Mouse (Mus musculus) hindbrain, embryonic 11.5 days (tissue): ENCODE results near the gene Cntrob. TPM values are rescaled to one million over a fixed set of nuclear protein-coding genes. Genes with fewer than 3 reads are reported as not detected.

Source experiments
- ATAC-seq: fragments of 200-750 bp; cut with Nextera tagmentation; 2 replicates; pipeline ENCODE4 v1.8.0; 2017; ENCODE audit warnings: mild to moderate bottlenecking, moderate TSS enrichment, moderate library complexity; ENCODE audit not compliant: low FRiP score
- DNase-seq: peaks from one replicate; pipeline ENCODE4 v3.0.0-alpha.2; 2015; ENCODE audit warnings: low spot score
- H3K27ac ChIP-seq: fragments of 300-500 bp; sonication (generic); 2 replicates; pipeline ENCODE4 v1.5.1; 2014; ENCODE audit warnings: mild to moderate bottlenecking, low read depth, low read length
- H3K27me3 ChIP-seq: fragments of 300-500 bp; sonication (generic); 2 replicates; pipeline ENCODE4 v1.6.1; 2014; ENCODE audit warnings: mild to moderate bottlenecking, low read length, moderate library complexity, mixed read lengths; ENCODE audit not compliant: control insufficient read depth, insufficient read depth
- H3K36me3 ChIP-seq: fragments of 300-500 bp; sonication (generic); 2 replicates; pipeline ENCODE4 v1.6.1; 2014; ENCODE audit warnings: mild to moderate bottlenecking, low read length, moderate library complexity, mixed read lengths; ENCODE audit not compliant: control insufficient read depth, insufficient read depth
- H3K4me1 ChIP-seq: fragments of 300-500 bp; sonication (generic); replicated peaks from 2 replicates; pipeline ENCODE4 v1.6.1; 2014; ENCODE audit warnings: low read length, mixed read lengths; ENCODE audit not compliant: control insufficient read depth, insufficient read depth
- H3K4me2 ChIP-seq: fragments of 300-500 bp; sonication (generic); replicated peaks from 2 replicates; pipeline ENCODE4 v1.6.1; 2014; ENCODE audit warnings: mild to moderate bottlenecking, low read depth, low read length
- H3K4me3 ChIP-seq: fragments of 300-500 bp; sonication (generic); 2 replicates; pipeline ENCODE4 v1.5.1; 2014; ENCODE audit warnings: low read depth, low read length
- H3K9ac ChIP-seq: fragments of 300-500 bp; sonication (generic); 2 replicates; pipeline ENCODE4 v1.6.1; 2014; ENCODE audit warnings: low read depth, low read length
- H3K9me3 ChIP-seq: fragments of 300-500 bp; sonication (generic); 2 replicates; pipeline ENCODE4 v1.6.1; 2016; ENCODE audit warnings: low read length; ENCODE audit not compliant: control insufficient read depth
- WGBS: fragments of 180-500 bp; shearing (Covaris S2); extraction: QIAGEN DNeasy Blood & Tissue Kit; methylation state at CpG from one replicate; pipeline ENCODE4 v1.1.7; 2014; 5-methylcytosine and 5-hydroxymethylcytosine counted together
- polyA plus RNA-seq: library from polyadenylated mRNA; unstranded; fragments of >200 nt; fragmentation: Nextera tagmentation; extraction: Ambion mirVana; gene quantifications from 2 replicates; pipeline ENCODE4 v1.2.1, GENCODE M21; 2014

Gene Cntrob
- polyA plus RNA-seq, 1 experiment from 2014 or later = 17.9 TPM

DNA sequence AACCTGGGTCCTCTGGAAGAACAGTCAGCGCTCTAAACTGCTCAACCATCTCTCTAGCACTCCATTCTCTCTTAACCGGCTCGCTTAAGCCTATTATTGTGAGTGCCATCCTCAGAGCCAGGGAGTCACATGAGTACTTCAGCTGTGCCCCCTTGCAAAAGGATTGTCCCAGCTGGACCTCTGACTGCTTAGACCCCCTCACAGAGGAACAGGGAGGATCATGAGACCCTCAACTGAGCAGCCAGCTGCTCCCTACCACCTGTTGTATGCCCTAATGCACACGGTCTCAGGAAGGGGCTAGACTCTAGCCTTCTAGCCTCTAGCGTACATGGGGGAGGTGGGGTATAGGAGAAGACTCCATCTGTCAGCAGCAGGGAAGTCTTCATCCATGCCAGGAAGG lies 68.8 kb downstream of the Cntrob start:
- Histone ChIP-seq H3K9me3 (no peaks in the 10 kb centered on the region), H3K36me3 (no peaks in the 10 kb centered on the region), H3K9ac (no peak overlapping the region), H3K4me3 (no peak overlapping the region), H3K27ac (no peak overlapping the region), H3K4me1 (no peaks in the 10 kb centered on the region), H3K27me3 (no peaks in the 10 kb centered on the region), H3K4me2 (no peak overlapping the region)
- ATAC-seq (no peak), DNase-seq (no peak)
- 84% methylated on average over 5 of the region's 5 CpGs for WGBS

DNA sequence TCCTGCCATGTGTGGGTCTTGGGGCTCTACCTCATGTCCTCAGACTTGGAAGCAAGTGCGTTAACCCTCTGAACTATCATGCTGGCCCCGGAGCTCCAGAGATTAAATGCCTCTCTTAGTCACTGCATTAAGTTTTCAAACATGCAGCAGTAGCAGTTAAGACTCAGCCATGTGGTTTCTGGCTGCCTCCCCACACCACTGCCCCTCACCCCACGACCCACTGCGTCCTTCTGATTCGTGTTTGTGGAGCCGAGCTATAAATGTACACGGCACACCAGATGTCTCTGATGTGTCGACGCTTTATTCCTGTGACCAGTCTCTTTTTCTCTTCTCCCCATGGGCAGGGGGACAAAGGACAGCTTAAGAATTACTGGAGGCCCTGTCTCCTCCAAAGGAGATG lies 70.4 kb downstream of the Cntrob start:
- H3K27ac ChIP-seq = no peak overlapping the region
- no peak overlapping the region for H3K9ac ChIP-seq
- no peaks in the 10 kb centered on the region for H3K9me3 ChIP-seq
- no peak overlapping the region for H3K4me3 ChIP-seq
- no peaks in the 10 kb centered on the region for H3K36me3 ChIP-seq
- ATAC-seq = no peak
- WGBS = 53% methylated on average over 9 of the region's 9 CpGs
- no peak overlapping the region for H3K4me2 ChIP-seq
- no peak for DNase-seq
- H3K4me1 ChIP-seq = no peaks in the 10 kb centered on the region
- H3K27me3 ChIP-seq = no peaks in the 10 kb centered on the region; the same call in 1 of the 2 replicates

DNA sequence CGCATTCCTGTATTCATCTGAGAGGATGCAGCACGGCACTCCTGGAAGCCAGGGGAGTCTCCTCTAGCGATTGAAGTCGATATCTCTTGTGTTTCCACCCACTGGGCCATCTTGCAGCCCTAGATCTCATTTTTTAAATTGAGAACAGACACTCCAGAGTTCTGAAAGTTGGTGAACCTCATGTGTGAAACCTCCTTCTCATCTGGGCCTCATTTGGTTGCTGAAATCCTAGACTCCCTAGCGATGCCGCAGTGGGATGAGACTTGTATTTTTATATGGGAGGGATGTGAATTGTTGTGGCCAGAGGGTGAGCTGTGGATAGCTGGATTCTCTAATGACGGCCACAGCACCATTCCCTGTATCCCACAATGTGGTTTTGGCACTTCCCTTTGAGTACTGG lies 71.6 kb downstream of the Cntrob start:
- 82% methylated on average over 7 of the region's 7 CpGs for WGBS

DNA sequence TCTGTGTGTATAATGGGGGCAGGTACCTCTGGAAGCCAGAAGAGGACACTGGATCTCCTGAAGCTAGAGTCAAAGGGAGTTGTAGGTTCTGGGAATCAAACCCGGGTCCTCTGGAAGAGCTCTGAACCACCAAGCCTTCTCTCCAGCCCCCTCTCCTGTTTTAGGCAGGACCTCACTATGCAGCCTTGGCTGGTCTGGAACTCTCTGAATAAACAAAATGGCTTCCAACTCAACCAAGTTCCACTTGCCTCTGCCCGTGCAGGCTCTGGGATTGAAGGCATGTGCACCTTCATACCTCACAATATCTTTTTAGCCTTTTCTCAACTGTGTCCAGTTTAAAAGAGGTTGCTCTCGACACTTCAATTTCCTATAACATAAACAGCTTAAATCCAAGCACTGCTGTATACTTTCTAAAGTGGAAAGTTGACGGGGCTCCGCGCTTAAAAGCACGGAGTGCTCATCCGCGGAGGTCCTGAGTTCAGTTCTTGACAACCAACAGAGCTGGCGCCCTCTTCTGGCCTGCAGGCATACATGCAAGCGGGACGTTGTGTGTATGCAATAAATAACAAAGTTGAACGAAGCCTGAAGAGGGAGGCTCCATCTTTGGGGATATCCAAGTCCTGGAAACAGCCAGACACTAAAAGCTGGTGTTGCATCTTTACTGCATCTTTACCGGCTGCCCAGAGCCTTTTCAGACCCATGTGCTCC lies 72.3 kb downstream of the Cntrob start:
- no peaks in the 10 kb centered on the region; the same call in 1 of the 2 replicates for H3K27me3 ChIP-seq
- no peaks in the 10 kb centered on the region for H3K9me3 ChIP-seq
- H3K4me2 ChIP-seq = no peak overlapping the region

More for the DNA sequence above, 71.6 kb downstream of the Cntrob start:
- no peak overlapping the region for H3K4me3 ChIP-seq
- H3K27me3 ChIP-seq = no peaks in the 10 kb centered on the region; the same call in 1 of the 2 replicates
- no peaks in the 10 kb centered on the region for H3K36me3 ChIP-seq
- no peak overlapping the region for H3K27ac ChIP-seq
- no peaks in the 10 kb centered on the region for H3K4me1 ChIP-seq
- ATAC-seq (no peak), DNase-seq (no peak)
- H3K4me2 ChIP-seq = no peak overlapping the region
- H3K9me3 ChIP-seq = no peaks in the 10 kb centered on the region
- H3K9ac ChIP-seq = no peak overlapping the region

DNA sequence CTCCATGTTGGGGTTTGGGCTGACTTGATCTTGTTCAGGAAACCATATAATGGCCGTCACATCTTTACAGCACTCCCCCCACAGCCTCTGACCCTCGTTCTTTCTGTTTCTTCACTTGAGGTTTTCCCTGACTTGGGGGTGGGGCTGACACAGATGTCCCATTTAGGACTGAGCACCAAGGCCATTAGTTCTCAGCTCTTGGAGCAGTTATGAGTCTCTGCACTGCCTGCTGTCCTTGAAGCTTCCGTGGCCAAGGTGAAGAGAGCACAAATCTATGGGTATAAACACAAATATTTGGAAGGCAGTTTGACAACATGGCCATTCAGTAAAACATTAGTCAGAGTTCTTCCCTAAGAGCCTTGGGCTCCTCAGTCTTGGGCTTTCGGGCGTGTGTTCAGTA lies 73.5 kb downstream of the Cntrob start:
- WGBS = 81% methylated on average over 5 of the region's 5 CpGs
- H3K9ac ChIP-seq = no peak overlapping the region
- no peak for ATAC-seq

More for the DNA sequence above, 72.3 kb downstream of the Cntrob start:
- ATAC-seq = no peak
- no peaks in the 10 kb centered on the region for H3K36me3 ChIP-seq
- WGBS = 58% methylated on average over 14 of the region's 14 CpGs
- H3K4me3 ChIP-seq = no peak overlapping the region
- no peak overlapping the region for H3K27ac ChIP-seq
- no peaks in the 10 kb centered on the region for H3K4me1 ChIP-seq
- no peak overlapping the region for H3K9ac ChIP-seq
- no peak for DNase-seq

More for the DNA sequence above, 73.5 kb downstream of the Cntrob start:
- H3K4me2 ChIP-seq = no peak overlapping the region
- H3K27me3 ChIP-seq = no peaks in the 10 kb centered on the region; the same call in 1 of the 2 replicates
- no peak for DNase-seq
- H3K4me1 ChIP-seq = no peaks in the 10 kb centered on the region
- no peaks in the 10 kb centered on the region for H3K36me3 ChIP-seq
- no peak overlapping the region for H3K4me3 ChIP-seq
- H3K9me3 ChIP-seq = no peaks in the 10 kb centered on the region
- H3K27ac ChIP-seq = no peak overlapping the region

Other genes starting within 250 kb of the Cntrob start
- 85.1 and 98.1 TPM in 2 replicates for gene Vamp2, start 235.3 kb downstream of the Cntrob start, polyA plus RNA-seq
- gene Per1, start 228.6 kb downstream of the Cntrob start, polyA plus RNA-seq = 5.6 and 7.4 TPM in 2 replicates
- 0.19 and 0.29 TPM in 2 replicates for gene Hes7, start 203.4 kb downstream of the Cntrob start, polyA plus RNA-seq
- gene 9130213A22Rik, start 201.2 kb downstream of the Cntrob start, polyA plus RNA-seq = 0.21 TPM in 1 of 2 replicates, not detected in the other
- 0.06 and 0.40 TPM in 2 replicates for gene Aloxe3, start 197.9 kb downstream of the Cntrob start, polyA plus RNA-seq
- gene Alox12b, start 166.8 kb downstream of the Cntrob start, polyA plus RNA-seq = 0.06 and 0.20 TPM in 2 replicates
- gene Alox8, start 125.9 kb downstream of the Cntrob start, polyA plus RNA-seq = 0.04 TPM in 1 of 2 replicates, not detected in the other
- 0.07 TPM in 1 of 2 replicates, not detected in the other for gene Gucy2e, start 86.7 kb downstream of the Cntrob start, polyA plus RNA-seq
- 209 and 215 TPM in 2 replicates for gene Trappc1, start 205 bp upstream of the Cntrob start, polyA plus RNA-seq
- gene Kcnab3, start 2.5 kb upstream of the Cntrob start, polyA plus RNA-seq = 1.4 and 3.0 TPM in 2 replicates
- gene Rnf227, start 16.7 kb upstream of the Cntrob start, polyA plus RNA-seq = 28.7 and 34.9 TPM in 2 replicates
- 44.3 and 57.1 TPM in 2 replicates for gene Chd3, start 45.6 kb upstream of the Cntrob start, polyA plus RNA-seq
- 120 and 124 TPM in 2 replicates for gene Naa38, start 71.7 kb upstream of the Cntrob start, polyA plus RNA-seq
- gene Cyb5d1, start 71.9 kb upstream of the Cntrob start, polyA plus RNA-seq = 32.7 and 45.2 TPM in 2 replicates
- 15.7 and 17.1 TPM in 2 replicates for gene Tmem88, start 74.5 kb upstream of the Cntrob start, polyA plus RNA-seq
- 33.7 and 40.9 TPM in 2 replicates for gene Kdm6b, start 89.9 kb upstream of the Cntrob start, polyA plus RNA-seq
- 0.68 and 1.6 TPM in 2 replicates for gene Dnah2, start 225.3 kb upstream of the Cntrob start, polyA plus RNA-seq
- gene Efnb3, start 236.4 kb upstream of the Cntrob start, polyA plus RNA-seq = 12.2 and 15.5 TPM in 2 replicates